Mouse (Mus musculus): ENCODE data around the gene Fam69b.

DNA sequence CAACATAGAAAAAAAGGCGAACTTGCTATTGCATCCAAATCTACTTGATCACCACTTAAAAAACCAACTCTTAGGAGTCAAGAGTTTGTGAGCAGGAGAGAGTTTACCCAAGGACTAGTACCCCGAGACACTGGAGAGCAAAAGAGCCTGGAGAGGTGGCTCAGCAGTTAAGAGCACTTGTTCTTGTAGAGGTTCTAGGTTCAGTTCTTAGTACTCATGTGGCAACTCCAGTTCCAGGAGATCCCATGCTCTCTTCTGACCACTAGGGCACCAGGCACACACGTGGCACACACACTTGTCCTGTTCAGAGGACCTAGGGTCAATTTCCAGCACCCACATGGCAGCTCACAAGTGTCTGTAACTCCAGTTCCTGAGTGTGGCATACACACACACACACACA, 2.2 kb upstream of the Fam69b start:
- TF ChIP-seq MAFK (IDR thresholded peaks at IDR 0.05; ENCODE audit: insufficient read depth, low read depth, low read length), result no peak
- TF ChIP-seq ZC3H11A (IDR thresholded peaks at IDR 0.05; ENCODE audit: borderline replicate concordance, low read depth, low read length), result no peak
- TF ChIP-seq HCFC1 (IDR thresholded peaks at IDR 0.05; ENCODE audit: borderline replicate concordance, insufficient read depth, low read length), result no peak
- no peak for TF ChIP-seq CHD2 (IDR thresholded peaks at IDR 0.05; ENCODE audit: low read depth, low read length)
